Mouse (Mus musculus) midbrain, embryonic 13.5 days (tissue): ENCODE measurements around the gene Dlg1. TPM values are rescaled to one million over a fixed set of nuclear protein-coding genes. Genes with fewer than 3 reads are reported as not detected.

ENCODE experiments used
- ATAC-seq: fragments of 200-750 bp; cut with Nextera tagmentation; 2 replicates; pipeline ENCODE4 v1.8.0; 2017; ENCODE audit warnings: mild to moderate bottlenecking, moderate TSS enrichment, moderate library complexity
- H3K27ac ChIP-seq: fragments of 300-500 bp; sonication (generic); 2 replicates; pipeline ENCODE4 v1.5.1; 2015; ENCODE audit warnings: inconsistent platforms, mild to moderate bottlenecking, moderate library complexity
- H3K27me3 ChIP-seq: fragments of 300-500 bp; sonication (generic); 2 replicates; pipeline ENCODE4 v1.6.1; 2015; ENCODE audit warnings: mild to moderate bottlenecking, inconsistent platforms
- H3K36me3 ChIP-seq: fragments of 300-500 bp; sonication (generic); 2 replicates; pipeline ENCODE4 v1.6.1; 2015; ENCODE audit warnings: mild to moderate bottlenecking, inconsistent platforms
- H3K4me1 ChIP-seq: fragments of 300-500 bp; sonication (generic); replicated peaks from 2 replicates; pipeline ENCODE4 v1.6.1; 2015; ENCODE audit warnings: inconsistent platforms
- H3K4me2 ChIP-seq: fragments of 300-500 bp; sonication (generic); replicated peaks from 2 replicates; pipeline ENCODE4 v1.6.1; 2015; ENCODE audit warnings: moderate library complexity, mild to moderate bottlenecking, inconsistent platforms
- H3K4me3 ChIP-seq: fragments of 300-500 bp; sonication (generic); replicated peaks from 2 replicates; pipeline ENCODE4 v1.5.1; 2015; ENCODE audit warnings: mild to moderate bottlenecking, inconsistent platforms
- H3K9ac ChIP-seq: fragments of 300-500 bp; sonication (generic); replicated peaks from 2 replicates; pipeline ENCODE4 v1.6.1; 2015; ENCODE audit warnings: mild to moderate bottlenecking, inconsistent platforms
- H3K9me3 ChIP-seq: fragments of 300-500 bp; sonication (generic); 2 replicates; pipeline ENCODE4 v1.6.1; 2016; ENCODE audit warnings: mild to moderate bottlenecking, inconsistent platforms
- WGBS: fragments of 180-500 bp; shearing (Covaris S2); methylation state at CpG from one replicate; pipeline ENCODE4 v1.1.7; 2015; 5-methylcytosine and 5-hydroxymethylcytosine counted together
- polyA plus RNA-seq: library from polyadenylated mRNA; unstranded; fragments of >200 nt; fragmentation: Nextera tagmentation; extraction: Ambion mirVana; gene quantifications from 2 replicates; pipeline ENCODE4 v1.2.1, GENCODE M21; 2015

Dlg1 gene
- polyA plus RNA-seq, 1 experiment from 2014 or later: 13.9 TPM

GRCm38 (mm10) chr16:31924368-31924767 is 261.1 kb downstream of the Dlg1 start:
- no peak overlapping the region for H3K27ac ChIP-seq
- no peaks in the 10 kb centered on the region for H3K9me3 ChIP-seq
- no peaks in the 10 kb centered on the region for H3K27me3 ChIP-seq
- ATAC-seq: no peak
- 84% methylated on average over 6 of the region's 6 CpGs for WGBS
- H3K9ac ChIP-seq: no peak overlapping the region
- no peak overlapping the region for H3K4me2 ChIP-seq
- H3K4me1 ChIP-seq: no peaks in the 10 kb centered on the region
- no peak overlapping the region for H3K4me3 ChIP-seq
- no peaks in the 10 kb centered on the region for H3K36me3 ChIP-seq

Other genes starting within 250 kb of the Dlg1 start
- gene Bdh1, start 241.2 kb upstream of the Dlg1 start, polyA plus RNA-seq: 67.7 and 68.7 TPM in 2 replicates
- 0.16 and 0.17 TPM in 2 replicates for gene Meltf, start 215.4 kb downstream of the Dlg1 start, polyA plus RNA-seq